Mouse (Mus musculus) myocyte (in vitro differentiated cells): ENCODE results near the gene Fam83f. TPM values are rescaled to one million over a fixed set of nuclear protein-coding genes. Genes with fewer than 3 reads are reported as not detected.
"Not testable (repeated sequence)": the region's sequence is repeated elsewhere in the genome, so short reads cannot be mapped to it uniquely, and the experiment has no call there.

Experiments
- H3K27me3 ChIP-seq: one replicate; pipeline ENCODE4 v1.6.1; 2011; ENCODE audit not compliant: control insufficient read depth, insufficient read depth, insufficient read length
- H3K36me3 ChIP-seq: one replicate; pipeline ENCODE4 v1.6.1; 2011; ENCODE audit not compliant: control insufficient read depth, insufficient read depth
- H3K4me2 ChIP-seq: one replicate; pipeline ENCODE4 v1.6.1; 2011; ENCODE audit warnings: low read depth, control low read depth
- H3K4me3 ChIP-seq: one replicate; pipeline ENCODE4 v1.5.1; 2011; ENCODE audit warnings: mild to moderate bottlenecking, control low read depth, moderate library complexity
- H3K79me2 ChIP-seq: one replicate; pipeline ENCODE4 v1.6.1; 2011; ENCODE audit not compliant: control insufficient read depth, insufficient read depth
- H3ac ChIP-seq: one replicate; pipeline ENCODE4 v1.6.1; 2011; ENCODE audit not compliant: control insufficient read depth, insufficient read length
- CEBPB ChIP-seq: IDR thresholded peaks from 2 replicates; pipeline ENCODE4 v1.6.1; 2011; ENCODE audit warnings: mild to moderate bottlenecking, moderate library complexity; ENCODE audit not compliant: poor library complexity, insufficient read depth, severe bottlenecking
- E2F4 ChIP-seq: IDR thresholded peaks from one replicate; pipeline ENCODE4 v1.6.1; 2011; ENCODE audit warnings: mild to moderate bottlenecking, control low read depth, moderate library complexity; ENCODE audit not compliant: insufficient read depth
- MAX ChIP-seq: IDR thresholded peaks from one replicate; pipeline ENCODE4 v1.6.1; 2011; ENCODE audit warnings: low read depth, mild to moderate bottlenecking, control low read depth
- MYOD1 ChIP-seq, 3 experiments: IDR thresholded peaks; one replicate each; pipeline ENCODE4 v1.6.1; 2011; ENCODE audit warnings: control low read depth in 2 of 3, low read depth in 2 of 3, mild to moderate bottlenecking in 2 of 3, moderate library complexity in 1 of 3; ENCODE audit not compliant: insufficient read length in 2 of 3, control insufficient read depth in 1 of 3
- MYOG ChIP-seq, 3 experiments: IDR thresholded peaks; one replicate each; pipeline ENCODE4 v1.6.1; 2011; ENCODE audit warnings: control low read depth in 2 of 3, low read depth in 2 of 3, mild to moderate bottlenecking in 2 of 3; ENCODE audit not compliant: insufficient read length in 2 of 3, control insufficient read depth in 1 of 3, insufficient read depth in 1 of 3
- POLR2A ChIP-seq: IDR thresholded peaks from one replicate; pipeline ENCODE4 v1.6.1; 2011; ENCODE audit warnings: low read depth, mild to moderate bottlenecking, control low read depth, moderate library complexity; ENCODE audit not compliant: insufficient read length
- POLR2AphosphoS2 ChIP-seq: IDR thresholded peaks from one replicate; pipeline ENCODE4 v1.6.1; 2011; ENCODE audit warnings: low read depth, control low read depth; ENCODE audit not compliant: insufficient read length
- REST ChIP-seq: IDR thresholded peaks from one replicate; pipeline ENCODE4 v1.6.1; 2011; ENCODE audit warnings: mild to moderate bottlenecking, control low read depth, moderate library complexity; ENCODE audit not compliant: insufficient read depth, insufficient read length
- SRF ChIP-seq: IDR thresholded peaks from one replicate; pipeline ENCODE4 v1.6.1; 2011; ENCODE audit warnings: low read depth; ENCODE audit not compliant: control insufficient read depth, insufficient read length
- TCF12 ChIP-seq: IDR thresholded peaks from one replicate; pipeline ENCODE4 v1.6.1; 2011; ENCODE audit warnings: mild to moderate bottlenecking, control low read depth; ENCODE audit not compliant: poor library complexity, insufficient read depth, severe bottlenecking
- TCF3 ChIP-seq: IDR thresholded peaks from one replicate; pipeline ENCODE4 v1.6.1; 2011; ENCODE audit warnings: low read depth, control low read depth; ENCODE audit not compliant: insufficient read length
- USF1 ChIP-seq: IDR thresholded peaks from one replicate; pipeline ENCODE4 v1.6.1; 2011; ENCODE audit warnings: low read depth, mild to moderate bottlenecking, control low read depth, moderate library complexity
- polyA plus RNA-seq: library from polyadenylated mRNA; unstranded; fragments of >200 nt; fragmentation: generic; extraction: Trizol; gene quantifications from one replicate; pipeline ENCODE4 v1.2.1, GENCODE M21; 2012; ENCODE audit warnings: missing spikeins

Gene Fam83f
- polyA plus RNA-seq, 1 experiment, result not detected

DNA sequence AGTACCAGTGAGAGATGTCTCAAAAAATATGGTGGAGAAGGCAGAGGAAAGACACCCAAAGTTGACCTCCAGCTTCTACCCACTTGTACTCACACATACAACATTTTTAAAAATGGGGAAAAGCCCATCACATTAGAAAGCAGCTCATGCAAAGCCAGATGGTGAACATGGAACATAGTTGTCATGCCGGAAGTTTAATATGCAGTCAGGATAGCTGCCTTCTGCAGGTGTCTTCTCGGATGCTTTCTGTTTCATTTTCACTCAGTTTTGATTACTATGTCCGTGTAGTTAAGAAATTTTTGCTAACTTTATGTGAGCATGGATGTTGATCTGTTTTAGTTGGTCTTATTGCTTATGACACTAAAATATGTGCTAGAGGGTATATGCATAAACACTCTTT, 63.7 kb downstream of the Fam83f start:
- TF ChIP-seq USF1 (no peak), MYOG (IDR thresholded peaks at IDR 0.05; ENCODE audit: control insufficient read depth in 1 of 3, insufficient read depth in 1 of 3, insufficient read length in 2 of 3, low read depth in 2 of 3) (no peak)
- Histone ChIP-seq H3ac (no peak overlapping the region), H3K4me3 (no peak overlapping the region), H3K27me3 (no peaks in the 10 kb centered on the region), H3K4me2 (no peak overlapping the region), H3K79me2 (no peaks in the 10 kb centered on the region), H3K36me3 (no peaks in the 10 kb centered on the region)

GRCm38 (mm10) chr15:80735708-80736107, 64.1 kb downstream of the Fam83f start:
- not testable (repeated sequence) for H3K4me3 ChIP-seq, H3K36me3 ChIP-seq, H3K27me3 ChIP-seq, H3K79me2 ChIP-seq, H3ac ChIP-seq, H3K4me2 ChIP-seq

DNA sequence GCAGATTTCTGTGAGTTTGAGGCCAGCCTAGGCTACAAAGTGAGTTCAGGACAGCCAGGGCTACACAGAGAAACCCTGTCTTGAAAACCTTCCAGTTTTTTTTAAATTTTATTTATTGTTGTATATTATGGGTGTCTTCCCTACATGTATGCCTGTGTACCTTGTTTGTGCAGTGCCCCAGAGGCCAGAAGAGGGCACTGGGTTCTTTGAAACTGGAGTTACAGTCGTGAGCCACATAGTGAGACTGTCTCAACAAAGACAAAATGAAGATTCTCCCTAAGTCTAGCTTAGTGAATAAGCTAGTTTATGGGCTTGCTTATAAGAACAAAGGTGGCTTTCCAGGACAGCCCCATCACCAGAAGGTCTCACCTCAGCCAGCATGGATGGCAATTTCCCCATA, 64.9 kb downstream of the Fam83f start:
- TF ChIP-seq USF1 (no peak), REST (no peak), MYOG (IDR thresholded peaks at IDR 0.05; ENCODE audit: control insufficient read depth in 1 of 3, insufficient read depth in 1 of 3, insufficient read length in 2 of 3, low read depth in 2 of 3) (no peak), TCF12 (no peak), MAX (no peak), POLR2A (no peak), SRF (no peak), POLR2AphosphoS2 (no peak), TCF3 (no peak), CEBPB (no peak), E2F4 (no peak), MYOD1 (IDR thresholded peaks at IDR 0.05; ENCODE audit: control insufficient read depth in 1 of 3, insufficient read length in 2 of 3, low read depth in 2 of 3) (no peak)
- Histone ChIP-seq H3K79me2 (no peaks in the 10 kb centered on the region), H3K36me3 (no peaks in the 10 kb centered on the region)

DNA sequence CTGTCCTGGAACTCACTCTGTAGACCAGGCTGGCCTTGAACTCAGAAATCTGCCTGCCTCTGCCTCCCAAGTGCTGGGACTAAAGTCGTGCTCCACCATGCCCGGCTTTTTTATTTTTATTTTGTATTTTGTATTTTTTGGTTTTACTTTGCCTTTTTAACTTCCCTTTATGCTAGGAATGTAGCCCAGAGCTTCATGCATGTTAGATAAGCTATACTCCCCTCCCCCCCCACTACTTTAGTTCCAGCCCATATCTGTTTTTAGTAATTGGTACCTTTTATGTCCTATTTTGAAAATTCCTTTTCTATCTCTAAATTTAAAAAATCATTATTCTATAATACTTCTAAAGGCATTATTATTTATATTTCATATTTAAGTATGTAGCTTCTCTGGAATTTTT, 66.6 kb downstream of the Fam83f start:
- Histone ChIP-seq H3ac (no peak overlapping the region), H3K4me2 (no peak overlapping the region), H3K4me3 (no peak overlapping the region), H3K79me2 (no peaks in the 10 kb centered on the region), H3K27me3 (no peaks in the 10 kb centered on the region), H3K36me3 (no peaks in the 10 kb centered on the region)
- TF ChIP-seq E2F4 (no peak), TCF12 (no peak), CEBPB (no peak), REST (no peak), USF1 (no peak), POLR2AphosphoS2 (no peak), TCF3 (no peak), MYOG (IDR thresholded peaks at IDR 0.05; ENCODE audit: control insufficient read depth in 1 of 3, insufficient read depth in 1 of 3, insufficient read length in 2 of 3, low read depth in 2 of 3) (no peak), MAX (no peak), MYOD1 (IDR thresholded peaks at IDR 0.05; ENCODE audit: control insufficient read depth in 1 of 3, insufficient read length in 2 of 3, low read depth in 2 of 3) (no peak), SRF (no peak), POLR2A (no peak)

More for the DNA sequence above, 64.9 kb downstream of the Fam83f start:
- H3K27me3 ChIP-seq, result no peaks in the 10 kb centered on the region
- H3K4me3 ChIP-seq, result no peak overlapping the region
- no peak overlapping the region for H3ac ChIP-seq
- no peak overlapping the region for H3K4me2 ChIP-seq

- Histone ChIP-seq H3K4me2 (no peak overlapping the region), H3K4me3 (no peak overlapping the region), H3ac (no peak overlapping the region), H3K36me3 (no peaks in the 10 kb centered on the region), H3K27me3 (no peaks in the 10 kb centered on the region), H3K79me2 (no peaks in the 10 kb centered on the region)
- TF ChIP-seq CEBPB (no peak), TCF12 (no peak), MAX (no peak), SRF (no peak), USF1 (no peak), TCF3 (no peak), REST (no peak), MYOD1 (IDR thresholded peaks at IDR 0.05; ENCODE audit: control insufficient read depth in 1 of 3, insufficient read length in 2 of 3, low read depth in 2 of 3) (no peak), POLR2AphosphoS2 (no peak), POLR2A (no peak), MYOG (IDR thresholded peaks at IDR 0.05; ENCODE audit: control insufficient read depth in 1 of 3, insufficient read depth in 1 of 3, insufficient read length in 2 of 3, low read depth in 2 of 3) (no peak), E2F4 (no peak)
These were observed 68.3 kb downstream of the Fam83f start for GRCm38 (mm10) chr15:80739972-80740371.
